Mouse (Mus musculus): ENCODE results near the gene Nosip.

- no peak for TF ChIP-seq CTCF (conservative IDR thresholded peaks at IDR 0.05 in 1 of 2, IDR thresholded peaks at IDR 0.05 in 1 of 2; ENCODE audit: low read depth in 2 of 2, low read length in 2 of 2)
- TF ChIP-seq HCFC1 (IDR thresholded peaks at IDR 0.05; ENCODE audit: low read depth, low read length), result no peak
- TF ChIP-seq MAX (IDR thresholded peaks at IDR 0.05; ENCODE audit: low read length), result no peak
- TF ChIP-seq EP300 (IDR thresholded peaks at IDR 0.05; ENCODE audit: low read length), result no peak
- TF ChIP-seq POLR2A (IDR thresholded peaks at IDR 0.05; ENCODE audit: low read depth, low read length), result no peak
- no peak for TF ChIP-seq USF1 (IDR thresholded peaks at IDR 0.05; ENCODE audit: low read depth, low read length)
- TF ChIP-seq SIN3A (IDR thresholded peaks at IDR 0.05; ENCODE audit: low read length), result no peak
- TF ChIP-seq CHD1 (IDR thresholded peaks at IDR 0.05; ENCODE audit: low read depth, low read length), result no peak
- TF ChIP-seq IRF4 (IDR thresholded peaks at IDR 0.05; ENCODE audit: low read depth, low read length), result no peak
- TF ChIP-seq ZMIZ1 (IDR thresholded peaks at IDR 0.05; ENCODE audit: low read depth, low read length), result no peak
- TF ChIP-seq MAZ (IDR thresholded peaks at IDR 0.05; ENCODE audit: low read depth, low read length), result no peak
- TF ChIP-seq JUND (conservative IDR thresholded peaks at IDR 0.05; ENCODE audit: low read depth, low read length), result no peak
- TF ChIP-seq BHLHE40 (IDR thresholded peaks at IDR 0.05; ENCODE audit: low read depth, low read length), result no peak
- no peak for TF ChIP-seq E2F4 (IDR thresholded peaks at IDR 0.05; ENCODE audit: insufficient replicate concordance, low read depth, low read length)
Observed at GRCm38 (mm10) chr7:45061532-45062075, 625 bp upstream of the Nosip start.

Data from CH12.LX (cell line).